Mouse (Mus musculus): ENCODE results near the gene Pin1. TPM values are rescaled to one million over a fixed set of nuclear protein-coding genes. Genes with fewer than 3 reads are reported as not detected.

Gene Pin1
- polyA plus RNA-seq, 1 experiment from 2014 or later: 71.6 TPM

- Histone ChIP-seq H3K4me1 (ENCODE audit: control insufficient read depth, insufficient read depth, low read length) (peaks cover 6% of the 10 kb centered on the region), H3K9me3 (ENCODE audit: control insufficient read depth, low read length) (no peaks in the 10 kb centered on the region), H3K4me3 (ENCODE audit: low read depth, low read length) (no peak overlapping the region), H3K36me3 (ENCODE audit: control insufficient read depth, insufficient read depth, low read length) (no peaks in the 10 kb centered on the region), H3K27me3 (ENCODE audit: control insufficient read depth, insufficient read depth, low read length) (no peaks in the 10 kb centered on the region), H3K27ac (ENCODE audit: low read depth, low read length) (peak overlapping the region; percentile 35), H3K4me2 (ENCODE audit: low read depth) (no peak overlapping the region), H3K9ac (ENCODE audit: low read length) (no peak overlapping the region)
- DNase-seq (ENCODE audit: low spot score): peak; percentile 51
- WGBS: 41% methylated on average over 8 of the region's 8 CpGs
- peak; percentile 82 for ATAC-seq (ENCODE audit: insufficient read depth, low FRiP score, low TSS enrichment)
Measured at GRCm38 (mm10) chr9:20703832-20704380, 52.0 kb downstream of the Pin1 start.

- Histone ChIP-seq H3K27me3 (ENCODE audit: control insufficient read depth, insufficient read depth, low read length) (no peaks in the 10 kb centered on the region), H3K4me1 (ENCODE audit: control insufficient read depth, insufficient read depth, low read length) (peaks cover 6% of the 10 kb centered on the region), H3K4me3 (ENCODE audit: low read depth, low read length) (no peak overlapping the region), H3K36me3 (ENCODE audit: control insufficient read depth, insufficient read depth, low read length) (no peaks in the 10 kb centered on the region), H3K9ac (ENCODE audit: low read length) (no peak overlapping the region), H3K27ac (ENCODE audit: low read depth, low read length) (no peak overlapping the region), H3K9me3 (ENCODE audit: control insufficient read depth, low read length) (no peaks in the 10 kb centered on the region), H3K4me2 (ENCODE audit: low read depth) (no peak overlapping the region)
- ATAC-seq (ENCODE audit: insufficient read depth, low FRiP score, low TSS enrichment): no peak
- DNase-seq (ENCODE audit: low spot score): no peak
Measured at GRCm38 (mm10) chr9:20705420-20705819, 53.5 kb downstream of the Pin1 start.

- peaks cover 6% of the 10 kb centered on the region for H3K4me1 ChIP-seq (ENCODE audit: control insufficient read depth, insufficient read depth, low read length)
- no peaks in the 10 kb centered on the region for H3K27me3 ChIP-seq (ENCODE audit: control insufficient read depth, insufficient read depth, low read length)
- H3K4me2 ChIP-seq (ENCODE audit: low read depth): no peak overlapping the region
- H3K27ac ChIP-seq (ENCODE audit: low read depth, low read length): no peak overlapping the region
- H3K36me3 ChIP-seq (ENCODE audit: control insufficient read depth, insufficient read depth, low read length): no peaks in the 10 kb centered on the region
- DNase-seq (ENCODE audit: low spot score): no peak
- no peaks in the 10 kb centered on the region for H3K9me3 ChIP-seq (ENCODE audit: control insufficient read depth, low read length)
- no peak for ATAC-seq (ENCODE audit: insufficient read depth, low FRiP score, low TSS enrichment)
- WGBS: 32% methylated on average over 4 of the region's 4 CpGs
- H3K9ac ChIP-seq (ENCODE audit: low read length): no peak overlapping the region
- H3K4me3 ChIP-seq (ENCODE audit: low read depth, low read length): no peak overlapping the region
Measured at GRCm38 (mm10) chr9:20705981-20706380, 54.1 kb downstream of the Pin1 start.

- H3K4me1 ChIP-seq (ENCODE audit: control insufficient read depth, insufficient read depth, low read length): no peaks in the 10 kb centered on the region
- DNase-seq (ENCODE audit: low spot score) (no peak), ATAC-seq (ENCODE audit: insufficient read depth, low FRiP score, low TSS enrichment) (no peak)
- 86% methylated on average over 3 of the region's 3 CpGs for WGBS
- no peaks in the 10 kb centered on the region for H3K27me3 ChIP-seq (ENCODE audit: control insufficient read depth, insufficient read depth, low read length)
- H3K9ac ChIP-seq (ENCODE audit: low read length): no peak overlapping the region
- H3K4me3 ChIP-seq (ENCODE audit: low read depth, low read length): no peak overlapping the region
- no peak overlapping the region for H3K27ac ChIP-seq (ENCODE audit: low read depth, low read length)
- no peaks in the 10 kb centered on the region for H3K36me3 ChIP-seq (ENCODE audit: control insufficient read depth, insufficient read depth, low read length)
- no peak overlapping the region for H3K4me2 ChIP-seq (ENCODE audit: low read depth)
- no peaks in the 10 kb centered on the region for H3K9me3 ChIP-seq (ENCODE audit: control insufficient read depth, low read length)
Measured at GRCm38 (mm10) chr9:20710471-20710870, 58.6 kb downstream of the Pin1 start.

- Histone ChIP-seq H3K9me3 (ENCODE audit: control insufficient read depth, low read length) (no peaks in the 10 kb centered on the region), H3K27me3 (ENCODE audit: control insufficient read depth, insufficient read depth, low read length) (no peaks in the 10 kb centered on the region), H3K9ac (ENCODE audit: low read length) (no peak overlapping the region), H3K4me2 (ENCODE audit: low read depth) (no peak overlapping the region), H3K4me3 (ENCODE audit: low read depth, low read length) (no peak overlapping the region), H3K36me3 (ENCODE audit: control insufficient read depth, insufficient read depth, low read length) (no peaks in the 10 kb centered on the region), H3K27ac (ENCODE audit: low read depth, low read length) (peak overlapping the region; percentile 66; the same call in 1 of the 2 replicates), H3K4me1 (ENCODE audit: control insufficient read depth, insufficient read depth, low read length) (no peaks in the 10 kb centered on the region)
- DNase-seq (ENCODE audit: low spot score): no peak
- WGBS: 71% methylated on average over 5 of the region's 5 CpGs
- ATAC-seq (ENCODE audit: insufficient read depth, low FRiP score, low TSS enrichment): peak; percentile 37; the same call in 1 of the 2 replicates
Measured at GRCm38 (mm10) chr9:20712934-20713477, 61.1 kb downstream of the Pin1 start.

GRCm38 (mm10) chr9:20713478-20713987 is 61.6 kb downstream of the Pin1 start:
- H3K4me1 ChIP-seq (ENCODE audit: control insufficient read depth, insufficient read depth, low read length): no peaks in the 10 kb centered on the region
- no peak overlapping the region for H3K9ac ChIP-seq (ENCODE audit: low read length)
- H3K9me3 ChIP-seq (ENCODE audit: control insufficient read depth, low read length): no peaks in the 10 kb centered on the region
- peak overlapping the region; percentile 66; the same call in 1 of the 2 replicates for H3K27ac ChIP-seq (ENCODE audit: low read depth, low read length)
- 36% methylated on average over 10 of the region's 11 CpGs for WGBS
- H3K36me3 ChIP-seq (ENCODE audit: control insufficient read depth, insufficient read depth, low read length): no peaks in the 10 kb centered on the region
- ATAC-seq (ENCODE audit: insufficient read depth, low FRiP score, low TSS enrichment): peak; percentile 77
- DNase-seq (ENCODE audit: low spot score): peak; percentile 53
- H3K4me2 ChIP-seq (ENCODE audit: low read depth): no peak overlapping the region
- H3K27me3 ChIP-seq (ENCODE audit: control insufficient read depth, insufficient read depth, low read length): no peaks in the 10 kb centered on the region
- no peak overlapping the region for H3K4me3 ChIP-seq (ENCODE audit: low read depth, low read length)

GRCm38 (mm10) chr9:20715332-20715731 is 63.4 kb downstream of the Pin1 start:
- Histone ChIP-seq H3K36me3 (ENCODE audit: control insufficient read depth, insufficient read depth, low read length) (no peaks in the 10 kb centered on the region; the same call in 1 of the 2 replicates), H3K4me2 (ENCODE audit: low read depth) (no peak overlapping the region), H3K9me3 (ENCODE audit: control insufficient read depth, low read length) (no peaks in the 10 kb centered on the region), H3K4me1 (ENCODE audit: control insufficient read depth, insufficient read depth, low read length) (no peaks in the 10 kb centered on the region), H3K4me3 (ENCODE audit: low read depth, low read length) (no peak overlapping the region), H3K27ac (ENCODE audit: low read depth, low read length) (no peak overlapping the region), H3K9ac (ENCODE audit: low read length) (no peak overlapping the region), H3K27me3 (ENCODE audit: control insufficient read depth, insufficient read depth, low read length) (no peaks in the 10 kb centered on the region)
- WGBS: 72% methylated on average over 7 of the region's 7 CpGs
- DNase-seq (ENCODE audit: low spot score) (no peak), ATAC-seq (ENCODE audit: insufficient read depth, low FRiP score, low TSS enrichment) (no peak)
